Mouse (Mus musculus) kidney, postnatal 0 days (tissue): ENCODE results near the gene Tango6. TPM values are rescaled to one million over a fixed set of nuclear protein-coding genes. Genes with fewer than 3 reads are reported as not detected.

Source experiments
- ATAC-seq: fragments of 200-750 bp; cut with Nextera tagmentation; replicated peaks from 2 replicates; pipeline ENCODE4 v1.8.0; 2017; ENCODE audit warnings: low read depth, moderate number of reproducible peaks, moderate TSS enrichment, moderate library complexity; ENCODE audit not compliant: low FRiP score
- DNase-seq: peaks from one replicate; pipeline ENCODE4 v3.0.0-alpha.2; 2016; ENCODE audit warnings: low spot score
- H3K27ac ChIP-seq: fragments of 300-500 bp; sonication (generic); 2 replicates; pipeline ENCODE4 v1.5.1; 2014; ENCODE audit warnings: mild to moderate bottlenecking
- H3K27me3 ChIP-seq: fragments of 300-500 bp; sonication (generic); 2 replicates; pipeline ENCODE4 v1.6.1; 2014; ENCODE audit warnings: low read length, mixed read lengths; ENCODE audit not compliant: insufficient read depth
- H3K36me3 ChIP-seq: fragments of 300-500 bp; sonication (generic); 2 replicates; pipeline ENCODE4 v1.6.1; 2014; ENCODE audit warnings: low read length, mixed read lengths; ENCODE audit not compliant: insufficient read depth
- H3K4me1 ChIP-seq: fragments of 300-500 bp; sonication (generic); replicated peaks from 2 replicates; pipeline ENCODE4 v1.6.1; 2014; ENCODE audit warnings: antibody characterized with exemption, low read length, mixed read lengths; ENCODE audit not compliant: insufficient read depth
- H3K4me2 ChIP-seq: fragments of 300-500 bp; sonication (generic); 2 replicates; pipeline ENCODE4 v1.6.1; 2014; ENCODE audit warnings: mild to moderate bottlenecking, low read length, moderate library complexity, mixed read lengths
- H3K4me3 ChIP-seq: fragments of 300-500 bp; sonication (generic); replicated peaks from 2 replicates; pipeline ENCODE4 v1.5.1; 2014; ENCODE audit warnings: low read depth, low read length
- H3K9ac ChIP-seq: fragments of 300-500 bp; sonication (generic); 2 replicates; pipeline ENCODE4 v1.6.1; 2014; ENCODE audit warnings: low read depth, low read length
- H3K9me3 ChIP-seq: fragments of 300-500 bp; sonication (generic); replicated peaks from 2 replicates; pipeline ENCODE4 v1.6.1; 2016; ENCODE audit warnings: low read length, inconsistent platforms, mixed read lengths
- CTCF ChIP-seq: IDR thresholded peaks from 2 replicates; pipeline ENCODE4 v1.5.1; 2016; ENCODE audit warnings: antibody characterized with exemption, low read depth, mild to moderate bottlenecking, moderate library complexity
- WGBS: fragments of 180-500 bp; shearing (Covaris S2); extraction: QIAGEN DNeasy Blood & Tissue Kit; methylation state at CpG from one replicate; pipeline ENCODE4 v1.1.7; 2014; 5-methylcytosine and 5-hydroxymethylcytosine counted together
- polyA plus RNA-seq: library from polyadenylated mRNA; unstranded; fragments of >200 nt; fragmentation: Nextera tagmentation; extraction: Ambion mirVana; gene quantifications from 2 replicates; pipeline ENCODE4 v1.2.1, GENCODE M21; 2015

Gene Tango6
- polyA plus RNA-seq, 1 experiment from 2014 or later = 6.4 TPM

DNA sequence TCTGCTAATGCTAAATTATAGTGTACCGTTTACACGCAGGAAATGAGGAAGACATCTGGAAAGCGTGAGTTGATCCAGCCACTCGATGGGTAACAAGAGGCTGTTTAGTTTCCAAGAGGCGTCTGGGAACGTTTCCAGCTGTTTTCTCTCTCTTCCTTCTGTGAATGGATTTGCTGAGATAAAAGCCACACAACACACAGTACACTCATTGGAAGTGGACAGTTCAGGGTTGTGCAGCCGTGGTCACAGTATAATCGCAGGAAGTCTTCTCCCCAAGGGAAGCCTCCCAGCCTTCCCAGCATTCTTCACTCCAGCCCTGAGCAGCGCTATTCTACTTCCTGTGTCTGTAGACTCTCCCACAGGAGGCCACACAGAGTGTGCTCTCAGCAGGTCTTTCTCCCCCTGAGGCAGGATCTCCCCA, 22.0 kb downstream of the Tango6 start:
- no peaks in the 10 kb centered on the region for H3K27me3 ChIP-seq
- no peak for TF ChIP-seq CTCF
- WGBS = 43% methylated on average over 9 of the region's 9 CpGs
- H3K27ac ChIP-seq = peak overlapping the region; percentile 87
- H3K9ac ChIP-seq = no peak overlapping the region
- H3K4me1 ChIP-seq = no peaks in the 10 kb centered on the region
- H3K36me3 ChIP-seq = peaks cover 16% of the 10 kb centered on the region
- H3K4me3 ChIP-seq = no peak overlapping the region
- peak; percentile 89 for DNase-seq
- ATAC-seq = peak; percentile 82
- no peak overlapping the region for H3K4me2 ChIP-seq
- H3K9me3 ChIP-seq = no peaks in the 10 kb centered on the region

DNA sequence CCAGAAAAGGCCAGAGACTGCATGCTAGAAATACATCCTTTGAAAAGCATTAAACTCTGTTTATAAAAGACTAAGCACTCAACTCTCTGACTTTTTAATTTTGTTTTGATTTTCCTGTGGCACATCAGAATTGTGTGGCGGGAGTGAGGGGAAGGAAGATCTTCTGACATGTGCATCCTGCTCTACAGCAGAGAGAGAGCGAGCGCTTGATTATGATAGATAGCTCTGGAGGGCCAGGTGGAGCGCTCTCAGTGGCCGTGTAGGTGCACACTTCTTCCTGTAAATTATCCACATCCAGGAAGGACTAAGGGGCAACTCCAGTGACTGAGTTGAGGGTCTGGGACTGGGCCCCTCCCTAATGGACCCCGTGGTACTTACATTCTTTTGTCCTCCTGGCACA, 23.3 kb downstream of the Tango6 start:
- Histone ChIP-seq H3K27me3 (no peaks in the 10 kb centered on the region), H3K36me3 (peaks cover 5% of the 10 kb centered on the region; the same call in 1 of the 2 replicates), H3K9ac (no peak overlapping the region), H3K9me3 (no peaks in the 10 kb centered on the region), H3K4me3 (no peak overlapping the region), H3K4me2 (no peak overlapping the region), H3K4me1 (no peaks in the 10 kb centered on the region), H3K27ac (peak overlapping the region; percentile 87; the same call in 1 of the 2 replicates)
- ATAC-seq (no peak), DNase-seq (no peak)
- TF ChIP-seq CTCF = no peak
- WGBS = 64% methylated on average over 6 of the region's 6 CpGs

DNA sequence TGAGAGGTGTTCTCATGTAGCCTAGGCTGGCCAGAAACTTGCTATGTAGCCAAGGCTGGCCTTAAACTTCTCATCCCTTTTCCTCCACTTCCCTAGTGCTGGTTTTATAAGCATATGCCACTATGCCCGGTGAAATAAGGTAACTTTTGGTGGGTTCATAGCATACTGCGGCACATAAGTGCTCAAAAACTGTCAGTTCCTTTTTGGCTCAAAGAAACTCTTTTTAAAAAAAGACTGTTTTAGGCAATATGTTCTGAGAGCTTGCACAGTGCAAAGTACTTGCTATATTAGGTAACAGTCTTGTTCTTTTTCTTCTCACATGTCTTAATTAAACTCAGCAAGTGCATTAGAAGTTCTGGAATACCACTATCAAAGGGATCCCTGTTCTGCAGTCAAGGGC, 27.1 kb downstream of the Tango6 start:
- Histone ChIP-seq H3K27me3 (no peaks in the 10 kb centered on the region), H3K4me2 (no peak overlapping the region), H3K4me3 (no peak overlapping the region), H3K9me3 (no peaks in the 10 kb centered on the region), H3K27ac (no peak overlapping the region), H3K4me1 (no peaks in the 10 kb centered on the region), H3K36me3 (no peaks in the 10 kb centered on the region), H3K9ac (no peak overlapping the region)
- TF ChIP-seq CTCF = no peak
- ATAC-seq = no peak
- DNase-seq = no peak
- WGBS = 91% methylated on average over 2 of the region's 2 CpGs

DNA sequence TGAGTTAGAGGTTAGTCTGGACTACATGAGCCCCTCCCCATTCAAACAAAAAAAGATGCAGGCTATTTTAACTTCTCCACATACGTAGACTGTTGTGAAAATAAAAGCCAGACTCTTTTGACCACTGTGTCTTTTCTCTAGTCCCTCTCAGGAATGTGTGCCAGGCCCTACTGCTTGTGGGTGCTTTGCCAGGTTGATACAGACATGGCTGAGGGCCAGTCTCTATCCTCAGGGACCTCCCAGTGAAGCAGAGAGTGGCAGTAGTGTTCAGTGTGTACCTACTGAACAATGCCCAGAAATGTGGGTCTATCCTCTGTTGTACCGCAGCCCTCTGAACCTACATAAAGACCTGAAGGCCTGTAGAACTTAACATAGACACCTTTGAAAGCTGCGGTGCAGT, 29.6 kb downstream of the Tango6 start:
- ATAC-seq = no peak
- Histone ChIP-seq H3K27me3 (no peaks in the 10 kb centered on the region), H3K4me3 (no peak overlapping the region), H3K9ac (no peak overlapping the region), H3K4me1 (no peaks in the 10 kb centered on the region), H3K36me3 (no peaks in the 10 kb centered on the region), H3K4me2 (no peak overlapping the region), H3K27ac (no peak overlapping the region), H3K9me3 (no peaks in the 10 kb centered on the region)
- WGBS = 91% methylated on average over 3 of the region's 3 CpGs
- no peak for DNase-seq
- no peak for TF ChIP-seq CTCF

DNA sequence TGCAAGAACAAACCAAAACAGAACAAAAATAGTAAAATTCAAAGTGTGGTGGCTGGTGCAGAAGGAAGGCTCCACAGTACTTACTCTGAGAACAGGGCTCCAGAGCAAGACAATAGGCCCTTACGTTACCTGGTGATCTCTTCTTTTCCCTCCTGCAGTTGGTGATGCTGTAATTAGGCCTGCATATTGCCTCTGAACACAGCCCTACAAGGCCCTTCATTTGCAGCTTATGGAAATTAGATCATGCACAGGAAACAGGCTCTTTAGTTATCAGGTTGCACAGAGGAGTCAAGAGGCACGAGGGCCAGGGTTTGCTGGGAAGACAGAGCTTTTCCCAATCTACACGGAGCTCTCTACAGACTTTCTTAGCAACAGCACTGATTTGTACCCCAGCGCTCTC, 31.4 kb downstream of the Tango6 start:
- DNase-seq (no peak), ATAC-seq (no peak)
- Histone ChIP-seq H3K36me3 (no peaks in the 10 kb centered on the region), H3K4me2 (no peak overlapping the region), H3K27me3 (no peaks in the 10 kb centered on the region), H3K4me1 (no peaks in the 10 kb centered on the region), H3K9me3 (no peaks in the 10 kb centered on the region), H3K27ac (no peak overlapping the region), H3K9ac (no peak overlapping the region), H3K4me3 (no peak overlapping the region)
- no peak for TF ChIP-seq CTCF
- WGBS = 66% methylated on average over 4 of the region's 4 CpGs

DNA sequence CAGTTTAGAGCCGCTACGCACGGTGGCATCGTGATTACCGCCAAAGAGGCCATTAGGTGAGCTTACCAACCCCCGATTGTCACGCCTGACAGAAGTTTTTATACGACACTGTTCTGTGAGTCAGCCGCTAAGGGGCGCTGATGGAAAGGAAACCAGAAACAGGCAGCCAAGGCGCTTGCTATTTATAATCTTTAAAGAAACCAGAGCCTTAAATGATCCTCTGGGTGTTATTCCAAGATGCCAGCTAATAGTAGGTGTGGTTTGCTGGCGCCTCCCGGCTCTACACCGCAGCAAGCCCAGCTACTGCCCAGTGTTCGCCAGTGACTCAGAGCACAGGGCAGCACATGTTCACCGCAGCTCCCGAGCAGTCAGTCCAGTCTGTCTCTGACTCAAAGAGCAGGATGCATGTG, 35.2 kb downstream of the Tango6 start:
- DNase-seq = peak; percentile 92
- no peak overlapping the region for H3K4me3 ChIP-seq
- 10% methylated on average over 17 of the region's 17 CpGs for WGBS
- peak; percentile 81 for ATAC-seq
- no peaks in the 10 kb centered on the region for H3K36me3 ChIP-seq
- no peak overlapping the region for H3K27ac ChIP-seq
- peak; percentile 89 for TF ChIP-seq CTCF
- no peak overlapping the region for H3K9ac ChIP-seq
- peak overlapping the region; percentile 21 for H3K4me2 ChIP-seq
- no peaks in the 10 kb centered on the region for H3K27me3 ChIP-seq
- no peaks in the 10 kb centered on the region for H3K9me3 ChIP-seq
- no peaks in the 10 kb centered on the region for H3K4me1 ChIP-seq

DNA sequence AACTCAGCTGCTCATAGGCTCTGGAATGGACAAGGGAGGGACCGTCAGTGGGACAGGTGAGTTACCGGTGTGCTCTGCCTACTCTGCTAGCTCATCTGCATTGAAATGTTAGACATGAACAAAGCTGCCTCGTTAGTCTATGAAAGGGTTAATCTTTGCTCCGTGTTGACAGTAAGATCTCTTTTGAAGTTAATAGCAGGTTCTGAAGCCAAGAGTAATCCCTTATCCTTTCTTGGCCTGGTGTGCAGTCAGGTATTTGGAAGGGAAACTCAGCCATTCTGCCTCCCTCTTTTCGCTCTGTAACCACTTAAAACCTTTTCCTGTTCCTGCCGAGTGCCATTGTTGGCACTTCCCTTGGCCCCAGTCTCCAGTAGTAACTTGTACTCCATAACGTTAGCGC, 38.1 kb downstream of the Tango6 start:
- Histone ChIP-seq H3K36me3 (0 out of 2 replicates have a peak, but pooled peaks cover 6% of the 10 kb centered on the region), H3K4me3 (no peak overlapping the region), H3K4me2 (no peak overlapping the region), H3K27me3 (no peaks in the 10 kb centered on the region), H3K9me3 (no peaks in the 10 kb centered on the region), H3K27ac (no peak overlapping the region), H3K4me1 (no peaks in the 10 kb centered on the region), H3K9ac (no peak overlapping the region)
- no peak for ATAC-seq
- WGBS = 64% methylated on average over 8 of the region's 8 CpGs
- no peak for DNase-seq
- TF ChIP-seq CTCF = no peak
